Mouse (Mus musculus) thymus, postnatal 10 days (tissue): ENCODE measurements around the gene Vmn1r152.
"Not testable (repeated sequence)": the region's sequence is repeated elsewhere in the genome, so short reads cannot be mapped to it uniquely, and the experiment has no call there.

Experiments
- DNase-seq, 2 experiments: peaks; one replicate each; pipeline ENCODE4 v3.0.0; 2021; ENCODE audit warnings: low spot score in 2 of 2

Vmn1r152 gene

GRCm38 (mm10) chr7:22522667-22523066 lies at the start of gene Vmn1r152:
Vmn1r152 (plus strand) TSS chr7:22522967.
- DNase-seq: not testable (repeated sequence)

DNA sequence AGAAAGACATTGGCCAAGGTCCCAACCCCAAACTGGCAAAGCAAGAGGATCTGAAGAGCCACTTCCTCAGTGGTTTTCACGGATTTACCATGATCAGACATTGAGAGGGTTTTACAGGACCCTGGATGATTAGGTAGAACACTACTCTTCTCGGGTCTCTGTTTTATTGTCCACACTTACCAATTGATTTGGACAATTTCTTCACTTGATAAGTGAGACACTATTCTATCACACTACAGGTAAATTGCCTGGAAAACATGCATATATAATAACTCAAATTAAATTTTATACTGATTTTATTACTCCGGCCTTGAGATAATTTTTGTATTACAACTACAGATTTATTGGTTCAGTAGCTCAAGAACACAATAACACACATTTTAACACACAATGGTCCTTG lies 23.2 kb upstream of the Vmn1r152 start, which contains the start of gene Vmn1r151:
Gene Vmn1r151 (minus strand): TSS at position 101 of the 400 bp plus-strand sequence.
- DNase-seq: not testable (repeated sequence)

GRCm38 (mm10) chr7:22534787-22535186 lies 12.0 kb downstream of the Vmn1r152 start, which contains the start of gene Gm8677:
Gm8677 (minus strand) TSS chr7:22534887.
- not testable (repeated sequence) for DNase-seq

- not testable (repeated sequence) for DNase-seq
Measured at GRCm38 (mm10) chr7:22565243-22565642, 42.5 kb downstream of the Vmn1r152 start, which contains the start of gene Gm4201. Gm4201 (minus strand) TSS chr7:22565343.
